Mouse (Mus musculus) adrenal gland, postnatal 14 days (tissue): Measurements from ENCODE around the gene Mat2a. TPM values are rescaled to one million over a fixed set of nuclear protein-coding genes. Genes with fewer than 3 reads are reported as not detected.
"Not testable (repeated sequence)": the region's sequence is repeated elsewhere in the genome, so short reads cannot be mapped to it uniquely, and the experiment has no call there.

Experiments used
- DNase-seq: peaks from one replicate; pipeline ENCODE4 v3.0.0; 2021; ENCODE audit warnings: mixed read lengths
- long read RNA-seq, 2 experiments: library from polyadenylated mRNA; stranded (forward); transcript quantifications; one replicate each; pipeline ENCODE4 v2.0.0; 2021
- total RNA-seq: library from RNA; stranded (reverse); gene quantifications from 2 replicates; pipeline ENCODE4 v1.2.3, GENCODE M21; 2021

The Mat2a gene
- 257 TPM in 2 replicates for total RNA-seq
- long read RNA-seq, experiment 1, transcript Mat2a-201 (9 exons, 2,804 nt), result major isoform, 290 of 389 reads
- long read RNA-seq, experiment 1, transcript Mat2a-202 (8 exons, 3,387 nt), result minor isoform, 56 of 389 reads
- long read RNA-seq, experiment 1, partial matches to known transcripts, result 11 of 389 reads
- long read RNA-seq, experiment 1, other reads (novel, unspliced or antisense), result 32 of 389 reads
- long read RNA-seq, experiment 2, transcript Mat2a-202 (8 exons, 3,387 nt), result minor isoform, 60 of 317 reads
- long read RNA-seq, experiment 2, transcript Mat2a-201 (9 exons, 2,804 nt), result major isoform, 214 of 317 reads
- long read RNA-seq, experiment 2, partial matches to known transcripts, result 8 of 317 reads
- long read RNA-seq, experiment 2, other reads (novel, unspliced or antisense), result 34 of 317 reads

DNA sequence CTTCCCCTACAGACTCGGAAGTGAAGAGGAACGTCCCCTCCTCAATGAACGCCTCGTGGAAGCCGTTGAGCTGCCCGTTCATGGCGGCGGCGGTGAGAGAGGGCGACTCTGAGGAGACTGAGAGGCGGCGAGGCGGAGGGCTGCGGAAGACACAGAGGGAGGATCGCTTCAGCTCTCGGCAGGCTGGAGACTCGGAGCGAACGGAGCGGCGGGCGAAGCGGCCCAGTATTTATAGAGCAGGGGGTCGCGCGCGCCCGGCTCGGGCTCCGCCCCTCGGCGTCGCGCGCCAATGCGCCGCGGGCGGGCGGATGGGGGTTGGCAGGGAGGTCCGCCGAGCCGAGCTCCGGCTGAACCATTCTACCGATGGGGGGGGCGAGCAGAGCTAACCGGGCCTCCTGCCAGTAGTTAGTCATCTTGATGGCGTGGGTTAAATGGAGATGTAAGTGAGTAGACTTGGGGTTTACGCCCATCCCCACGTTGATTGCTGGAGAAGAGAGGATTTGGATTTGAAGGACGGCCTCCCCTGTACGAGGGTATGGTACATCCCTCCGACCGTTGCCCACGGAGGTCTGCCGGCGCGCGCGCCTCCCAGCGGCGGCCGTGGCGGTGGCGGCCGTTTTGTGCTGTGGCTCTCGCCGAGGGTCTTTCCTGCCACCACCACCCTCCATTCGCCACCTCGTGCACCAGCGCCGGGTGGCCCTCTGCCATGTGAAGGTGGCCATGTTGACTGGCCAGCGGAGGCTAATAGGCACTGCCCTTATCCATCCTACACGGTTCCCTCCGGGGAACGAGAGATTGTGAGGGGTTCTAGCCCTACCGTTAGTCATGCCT, at the start of gene Mat2a:
Mat2a (minus strand) TSS at position 204 of the 831 bp plus-strand sequence.
- peak; percentile 97 for DNase-seq

DNA sequence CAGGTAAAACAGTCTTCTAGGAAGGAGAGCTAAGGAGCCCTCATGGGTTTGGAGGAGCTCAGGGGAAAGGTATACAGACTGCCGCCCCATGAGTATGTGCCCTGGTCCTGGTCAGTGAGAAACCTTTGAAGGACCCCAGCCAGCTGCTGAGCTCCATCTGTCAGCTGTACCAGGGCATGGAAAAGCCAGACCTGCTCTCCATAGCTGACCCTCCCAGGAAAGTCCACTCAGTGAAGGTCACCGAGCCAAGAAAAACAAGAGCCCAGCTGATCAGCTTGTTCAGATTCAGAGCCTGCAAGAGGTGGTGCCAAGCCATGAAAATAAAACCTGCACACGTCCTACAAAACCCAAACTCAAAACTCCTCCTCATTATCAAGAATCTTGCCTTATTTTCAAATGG, 49.5 kb upstream of the Mat2a start:
- DNase-seq, result peak; percentile 29

- no peak for DNase-seq
Measured at GRCm38 (mm10) chr6:72487282-72487681, 47.9 kb upstream of the Mat2a start.

GRCm38 (mm10) chr6:72486307-72486706, 46.9 kb upstream of the Mat2a start:
- DNase-seq, result no peak

GRCm38 (mm10) chr6:72484887-72485286, 45.5 kb upstream of the Mat2a start:
- no peak for DNase-seq

DNA sequence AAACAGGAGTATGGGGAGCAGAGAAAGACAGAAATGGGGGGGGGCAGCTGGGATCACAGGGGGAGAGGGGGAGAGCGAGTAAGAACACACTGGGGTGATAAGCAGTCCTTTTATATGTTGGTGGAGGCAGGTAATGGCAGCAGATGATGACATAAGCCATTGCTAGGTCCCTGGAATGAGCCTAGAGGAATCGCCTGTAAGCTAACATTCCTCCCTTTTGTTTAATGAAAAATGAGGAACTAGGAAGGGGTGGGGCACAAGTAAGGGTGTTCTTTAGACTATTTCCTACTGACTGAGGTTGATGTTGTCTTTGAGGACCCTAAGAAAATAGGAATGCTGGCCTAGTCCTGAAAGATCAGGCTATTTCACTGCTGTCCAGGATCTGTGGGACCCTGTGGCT, 42.8 kb upstream of the Mat2a start:
- no peak for DNase-seq

GRCm38 (mm10) chr6:72480422-72480702, 41.0 kb upstream of the Mat2a start:
- DNase-seq, result no peak

GRCm38 (mm10) chr6:72479645-72480421, 40.5 kb upstream of the Mat2a start:
- no peak for DNase-seq

- not testable (repeated sequence) for DNase-seq
Measured at GRCm38 (mm10) chr6:72478691-72479090, 39.3 kb upstream of the Mat2a start.

GRCm38 (mm10) chr6:72477621-72478020, 38.3 kb upstream of the Mat2a start:
- peak; percentile 71 for DNase-seq

DNA sequence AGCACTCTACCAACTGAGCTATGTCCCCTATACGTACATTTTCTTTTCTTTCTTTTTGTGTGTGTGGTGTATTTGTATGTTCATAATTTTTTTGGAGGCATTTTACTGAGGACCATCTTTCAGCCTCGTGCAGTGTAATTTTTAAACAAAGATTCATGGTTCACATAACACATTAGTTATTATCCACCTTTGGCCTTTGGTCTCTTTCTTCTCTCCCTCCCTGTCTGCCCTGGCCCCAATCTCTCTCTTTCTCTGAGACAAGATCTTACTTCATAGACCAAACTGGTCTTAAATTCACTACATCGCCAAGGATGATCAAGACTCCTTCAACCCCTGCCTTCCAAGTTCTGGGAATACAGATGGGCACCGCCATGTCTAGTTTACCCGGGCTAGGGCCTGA, 37.5 kb upstream of the Mat2a start:
- DNase-seq, result no peak

DNA sequence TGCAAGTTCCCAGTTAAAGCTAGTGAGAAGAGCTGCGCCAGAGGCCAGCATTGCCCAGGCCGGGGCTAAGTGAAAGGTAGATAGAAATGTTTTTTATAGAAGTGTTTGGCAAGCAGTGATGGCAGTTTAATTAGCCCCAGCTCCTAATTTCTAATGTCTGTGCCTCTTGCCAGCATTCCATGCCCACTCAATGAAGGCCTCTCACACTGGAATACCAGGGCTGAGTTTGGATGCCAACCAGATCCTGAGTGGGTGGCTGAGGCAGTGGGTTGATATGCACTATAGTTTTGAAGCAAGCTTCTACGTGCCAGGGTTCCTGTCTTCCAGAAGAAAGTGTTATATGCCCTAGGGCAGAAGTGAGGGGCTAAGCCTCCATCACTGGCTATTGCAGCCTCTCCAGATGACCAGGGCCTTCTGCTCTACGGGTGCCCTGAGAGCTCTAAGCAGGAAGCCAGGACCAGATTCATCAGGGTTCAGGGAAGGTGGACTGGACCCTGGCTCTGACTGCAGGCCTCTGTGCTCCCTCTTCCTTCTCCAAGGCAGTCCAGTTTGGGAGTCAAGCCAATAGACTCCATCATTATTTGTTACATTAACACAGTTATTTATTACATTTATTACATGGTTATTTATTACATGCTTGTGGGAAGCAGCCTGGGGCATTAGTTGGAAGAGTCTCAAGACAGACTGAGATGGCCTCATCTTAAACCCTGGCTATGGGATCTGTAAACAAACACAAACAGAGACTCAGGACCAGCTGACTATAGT, 36.0 kb upstream of the Mat2a start:
- DNase-seq, result no peak

- peak; percentile 82 for DNase-seq
Measured at GRCm38 (mm10) chr6:72473264-72474041, 34.1 kb upstream of the Mat2a start.

GRCm38 (mm10) chr6:72466171-72466570, 26.8 kb upstream of the Mat2a start:
- DNase-seq, result no peak

DNA sequence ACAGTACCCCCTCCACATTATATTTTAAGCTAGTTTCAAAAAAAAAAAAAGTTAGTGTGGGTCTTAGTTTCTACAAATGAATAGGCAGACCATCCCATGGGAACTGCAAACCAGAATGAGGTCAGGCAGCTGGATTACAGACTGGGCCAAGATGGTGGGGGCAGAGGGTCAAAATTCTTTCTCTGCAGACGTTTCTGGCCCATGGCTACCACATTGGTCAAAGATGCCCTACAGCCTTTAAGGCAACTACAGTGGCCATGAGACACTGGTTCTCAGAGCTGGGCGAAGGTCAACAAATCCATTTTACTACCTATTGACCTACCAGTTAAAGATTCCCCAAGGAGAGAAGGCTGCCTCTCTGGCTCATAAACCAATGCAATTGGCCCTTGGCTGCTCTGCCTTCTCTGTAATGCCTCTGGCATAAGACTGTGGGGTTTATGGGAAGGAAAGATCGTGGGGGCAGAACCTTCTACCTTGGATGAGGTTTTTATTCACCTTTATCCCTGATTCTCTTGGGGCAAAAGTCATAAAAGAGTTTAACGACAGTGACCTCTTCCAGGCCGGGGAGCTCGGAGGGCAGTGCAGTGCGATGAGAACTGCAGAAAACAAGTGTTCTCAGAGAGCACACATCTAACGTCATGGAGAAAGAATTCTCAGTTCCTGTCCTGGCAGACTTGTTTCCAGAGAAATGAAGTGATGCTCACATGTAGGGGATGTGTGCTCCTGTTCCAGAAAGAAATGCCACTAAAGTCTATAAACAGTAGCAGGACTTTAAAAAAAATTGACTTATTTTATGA, 26.2 kb upstream of the Mat2a start:
- DNase-seq, result no peak

GRCm38 (mm10) chr6:72462550-72463257, 23.3 kb upstream of the Mat2a start:
- DNase-seq, result not testable (repeated sequence)

DNA sequence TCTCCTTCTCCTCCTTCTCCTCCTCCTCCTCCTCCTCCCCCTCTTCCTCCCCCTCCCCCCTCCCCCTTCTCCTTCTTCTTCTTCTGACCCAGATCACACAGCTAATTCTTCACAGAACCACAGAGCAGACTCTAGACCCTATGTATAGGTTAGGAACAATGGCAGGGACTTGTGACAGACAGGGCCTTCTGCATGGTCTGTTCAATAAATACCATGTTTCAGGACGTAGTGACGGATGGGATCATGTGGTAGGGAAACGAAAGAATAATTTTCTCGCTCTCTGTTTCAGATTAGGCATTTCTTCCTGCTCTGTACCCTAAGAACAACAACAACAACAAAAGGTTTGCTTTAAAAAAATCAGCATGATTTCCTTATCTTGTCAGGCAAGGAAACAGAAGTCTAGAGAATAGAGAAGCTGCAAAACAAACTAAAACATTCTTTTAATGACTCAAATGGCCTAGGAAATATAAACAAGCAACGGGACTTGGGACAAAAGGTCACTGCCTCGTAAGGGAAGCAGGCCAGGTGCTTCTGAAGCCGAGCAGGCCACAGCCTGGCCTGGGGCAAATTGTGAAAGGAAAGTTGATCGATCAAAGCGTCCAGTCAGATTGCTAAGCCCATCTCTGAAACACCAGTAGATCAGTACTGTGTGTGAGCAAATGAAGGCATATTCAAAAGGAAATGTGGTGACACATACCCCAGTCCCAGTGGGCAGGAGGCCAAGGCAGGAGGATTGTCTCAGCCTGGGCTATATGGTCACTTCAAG, 20.9 kb upstream of the Mat2a start:
- DNase-seq, result peak; percentile 51

DNA sequence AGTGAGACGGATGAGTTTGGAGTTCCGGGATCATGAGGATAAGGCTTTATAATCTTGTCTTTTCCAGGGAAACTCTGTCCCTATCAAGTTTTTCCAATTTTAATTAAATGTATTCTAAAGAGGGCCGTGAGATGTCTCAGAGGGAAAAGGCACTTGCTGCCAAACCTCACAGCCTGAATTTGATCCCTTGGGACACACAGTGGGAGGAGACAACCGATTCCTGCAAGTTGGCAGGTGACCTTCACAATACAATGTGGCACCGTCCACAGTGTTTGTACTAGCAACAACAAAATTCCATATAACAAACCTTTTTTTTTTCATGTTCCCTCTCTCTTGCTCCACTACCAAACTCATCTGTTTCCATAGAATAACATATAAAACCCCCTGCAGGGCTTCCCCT, 19.6 kb upstream of the Mat2a start:
- peak; percentile 56 for DNase-seq

DNA sequence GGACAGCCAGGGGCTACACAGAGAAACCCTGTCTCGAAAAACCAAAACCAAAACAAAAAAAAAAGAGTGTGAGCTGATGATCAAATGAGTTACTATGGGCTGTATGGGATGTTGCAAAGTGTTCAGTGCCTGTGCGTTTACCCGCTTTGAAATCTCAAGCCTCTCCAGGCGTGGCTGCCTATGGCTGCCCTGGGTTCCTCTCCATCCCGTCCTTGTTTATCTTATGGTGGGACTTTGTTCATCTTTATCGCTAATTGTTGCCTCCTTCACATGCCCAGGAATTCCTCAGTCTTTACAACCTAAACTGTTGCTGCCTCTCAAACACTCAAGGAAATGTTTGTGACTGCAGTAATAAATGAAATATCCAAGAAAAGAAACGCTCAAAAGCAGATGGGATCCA, 19.1 kb upstream of the Mat2a start:
- no peak for DNase-seq
